Mouse (Mus musculus) spleen, adult 2 months (tissue): Measurements from ENCODE around the gene Surf4. TPM values are rescaled to one million over a fixed set of nuclear protein-coding genes. Genes with fewer than 3 reads are reported as not detected.
"Not testable (repeated sequence)": the region's sequence is repeated elsewhere in the genome, so short reads cannot be mapped to it uniquely, and the experiment has no call there.

Experiments
- DNase-seq, 2 experiments: peaks; one replicate each; pipeline versions ENCODE4 v3.0.0 to v3.0.0-alpha.2; 2012 to 2021; ENCODE audit warnings: low spot score in 2 of 2, low read depth in 1 of 2
- H3K27ac ChIP-seq: fragments of 200-500 bp; 2 replicates; pipeline ENCODE4 v1.5.1; 2012; ENCODE audit warnings: low read length, inconsistent platforms; ENCODE audit not compliant: insufficient read depth
- H3K27me3 ChIP-seq: fragments of 200-500 bp; 2 replicates; pipeline ENCODE4 v1.6.1; 2012; ENCODE audit warnings: mild to moderate bottlenecking, moderate library complexity, low read length, inconsistent platforms; ENCODE audit not compliant: control insufficient read depth, insufficient read depth
- H3K36me3 ChIP-seq: fragments of 200-500 bp; 2 replicates; pipeline ENCODE4 v1.6.1; 2012; ENCODE audit warnings: mild to moderate bottlenecking, low read length, inconsistent platforms; ENCODE audit not compliant: control insufficient read depth, insufficient read depth
- H3K4me1 ChIP-seq: fragments of 200-500 bp; 2 replicates; pipeline ENCODE4 v1.6.1; 2011; ENCODE audit warnings: inconsistent platforms; ENCODE audit not compliant: control insufficient read depth, insufficient read depth, insufficient read length
- H3K4me3 ChIP-seq: fragments of 200-500 bp; 2 replicates; pipeline ENCODE4 v1.5.1; 2011; ENCODE audit warnings: mild to moderate bottlenecking, inconsistent platforms; ENCODE audit not compliant: insufficient read depth, insufficient read length; ENCODE audit errors: extremely low read depth
- CTCF ChIP-seq: fragments of 200-500 bp; IDR thresholded peaks from 2 replicates; pipeline ENCODE4 v1.5.1; 2011; ENCODE audit warnings: mild to moderate bottlenecking, inconsistent platforms; ENCODE audit not compliant: insufficient read depth, insufficient read length, insufficient replicate concordance; ENCODE audit errors: extremely low read depth
- POLR2A ChIP-seq: fragments of 200-500 bp; IDR thresholded peaks from 2 replicates; pipeline ENCODE4 v1.6.1; 2011; ENCODE audit warnings: low read depth, low read length, inconsistent platforms
- WGBS: fragments of 180-500 bp; shearing (Covaris S2); methylation state at CpG from one replicate; pipeline ENCODE4 v1.1.7; 2018; 5-methylcytosine and 5-hydroxymethylcytosine counted together
- polyA plus RNA-seq: library from polyadenylated mRNA; depleted of rRNA; stranded (reverse); fragments of >200 nt; gene quantifications from 2 replicates; pipeline ENCODE4 v1.2.3, GENCODE M21; 2012

The Surf4 gene
- polyA plus RNA-seq, 1 experiment: 141 TPM

- Histone ChIP-seq H3K27ac (peak within 1 kb of the TSS; percentile 74), H3K4me3 (peak within 1 kb of the TSS; percentile 75), H3K27me3 (no peaks in the 10 kb centered on the region), H3K36me3 (peaks cover 19% of the 10 kb centered on the region), H3K4me1 (peaks cover 7% of the 10 kb centered on the region; the same call in 1 of the 2 replicates)
- no peak for TF ChIP-seq CTCF
- TF ChIP-seq POLR2A: peak; percentile 22; the same call in 1 of the 2 replicates
- DNase-seq: peak; percentile 88 to 97
- WGBS: under 1% methylated on average over 41 of the region's 41 CpGs
These were observed 31.1 kb downstream of the Surf4 start, which contains the start of gene Surf6 for GRCm38 (mm10) chr2:26902467-26903220. TSS of gene Surf6 (minus strand) at chr2:26902879.

DNA sequence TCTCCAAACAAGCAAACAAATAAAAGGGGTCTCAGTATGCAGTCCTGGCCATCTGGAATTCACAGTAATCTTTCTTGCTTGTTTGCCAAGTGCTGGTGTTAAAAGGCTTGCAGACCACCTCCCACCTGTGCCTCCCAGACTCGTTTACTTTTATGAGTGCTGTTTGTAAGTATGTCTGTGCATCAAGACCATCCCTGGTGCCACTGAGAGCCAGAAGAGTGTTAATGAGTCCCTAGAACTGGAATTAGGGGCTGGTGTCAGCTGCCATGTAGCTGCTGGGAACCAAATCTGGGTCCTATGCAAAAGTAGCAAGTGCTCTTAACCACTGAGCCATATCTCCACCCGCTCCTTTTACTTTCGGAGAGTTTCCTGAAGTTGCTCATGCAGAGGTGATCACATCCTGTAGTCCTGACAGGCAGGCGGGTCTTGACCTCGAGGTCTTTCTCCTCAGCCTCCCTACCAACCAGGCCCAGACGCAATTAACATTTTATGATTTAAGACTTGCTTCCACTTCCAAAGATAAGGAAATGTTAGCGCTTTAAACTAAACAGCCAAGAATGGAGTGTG lies 31.8 kb downstream of the Surf4 start:
- WGBS: 4% methylated on average over 7 of the region's 7 CpGs
- DNase-seq: no peak
- Histone ChIP-seq H3K4me3 (peak overlapping the region; percentile 75; the same call in 1 of the 2 replicates), H3K27me3 (no peaks in the 10 kb centered on the region), H3K36me3 (peaks cover 22% of the 10 kb centered on the region), H3K27ac (no peak overlapping the region; the same call in 1 of the 2 replicates), H3K4me1 (peaks cover 7% of the 10 kb centered on the region; the same call in 1 of the 2 replicates)
- no peak for TF ChIP-seq POLR2A
- no peak for TF ChIP-seq CTCF

DNA sequence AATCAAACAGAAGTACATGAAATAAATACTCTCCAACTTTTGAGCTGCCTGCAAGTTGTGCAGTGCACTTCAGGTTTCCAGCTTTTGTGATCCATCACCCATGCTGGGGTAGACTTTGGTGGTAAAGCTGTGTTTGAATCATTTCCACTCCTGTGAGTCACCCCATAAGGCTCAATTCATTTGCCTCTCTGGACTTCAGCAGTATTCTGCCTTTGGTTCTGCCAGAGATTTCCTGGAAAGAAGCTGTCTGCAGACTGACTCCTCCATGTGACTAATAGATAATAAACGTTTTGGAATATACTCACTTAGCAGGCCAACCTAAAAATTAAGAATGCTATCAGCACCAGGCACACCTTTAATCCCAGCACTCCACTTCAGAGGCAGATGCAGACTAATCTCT lies 33.0 kb downstream of the Surf4 start:
- DNase-seq: no peak
- Histone ChIP-seq H3K27ac (no peak overlapping the region), H3K27me3 (no peaks in the 10 kb centered on the region), H3K36me3 (peaks cover 23% of the 10 kb centered on the region), H3K4me3 (no peak overlapping the region), H3K4me1 (peaks cover 7% of the 10 kb centered on the region; the same call in 1 of the 2 replicates)
- TF ChIP-seq POLR2A (no peak), CTCF (no peak)
- WGBS: 53% methylated on average over 1 of the region's 1 CpGs

GRCm38 (mm10) chr2:26895898-26896297 lies 37.8 kb downstream of the Surf4 start:
- Histone ChIP-seq H3K36me3 (peaks cover 49% of the 10 kb centered on the region), H3K27ac (no peak overlapping the region), H3K4me1 (no peaks in the 10 kb centered on the region), H3K27me3 (no peaks in the 10 kb centered on the region), H3K4me3 (no peak overlapping the region)
- no peak for DNase-seq
- no peak for TF ChIP-seq CTCF
- TF ChIP-seq POLR2A: no peak
- 87% methylated on average over 4 of the region's 4 CpGs for WGBS

GRCm38 (mm10) chr2:26886170-26886569 lies 47.6 kb downstream of the Surf4 start:
- H3K4me3 ChIP-seq, DNase-seq, H3K4me1 ChIP-seq, H3K27me3 ChIP-seq, H3K36me3 ChIP-seq, H3K27ac ChIP-seq: not testable (repeated sequence)
- 84% methylated on average over 4 of the region's 4 CpGs for WGBS

DNA sequence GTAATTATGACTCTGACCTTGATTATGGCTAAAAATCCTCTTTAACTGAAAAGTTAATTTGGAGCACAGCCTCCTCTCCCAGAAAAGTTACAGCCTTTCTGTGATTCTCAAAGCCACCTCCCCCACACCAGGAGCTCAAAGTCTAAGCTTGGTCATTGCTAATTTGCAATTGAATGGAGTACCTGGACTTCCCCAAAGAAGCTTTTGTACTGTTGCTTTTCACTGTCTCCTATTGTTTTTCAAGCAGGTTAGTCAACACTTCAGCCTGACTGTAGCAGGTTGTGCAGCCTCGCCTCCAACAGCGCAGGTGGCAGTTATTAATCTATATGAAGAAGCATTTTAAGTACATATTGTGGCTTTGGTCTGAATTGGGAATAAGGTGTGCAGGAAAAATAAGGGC lies 48.2 kb downstream of the Surf4 start:
- not testable (repeated sequence) for H3K4me1 ChIP-seq, H3K36me3 ChIP-seq, H3K4me3 ChIP-seq, H3K27ac ChIP-seq, H3K27me3 ChIP-seq, DNase-seq
- 96% methylated on average over 2 of the region's 2 CpGs for WGBS

DNA sequence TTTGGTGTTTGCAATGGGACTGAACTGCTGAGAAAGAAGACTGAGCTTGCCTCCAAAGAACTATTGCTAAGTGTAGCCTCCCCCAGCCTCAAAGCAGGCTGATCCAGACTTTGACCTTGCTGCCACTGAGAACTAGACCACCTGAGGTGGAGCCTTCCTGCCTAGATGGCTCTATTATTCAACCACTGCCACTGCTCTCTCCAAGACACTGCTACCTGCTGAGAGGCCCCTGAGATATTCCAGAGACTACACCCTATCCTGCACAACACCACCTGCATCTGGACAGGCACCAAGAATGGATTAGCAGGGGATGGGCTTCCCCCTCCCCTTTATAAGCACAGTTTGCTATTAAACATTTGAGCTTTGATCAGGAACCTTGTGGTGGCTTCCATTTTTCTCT lies 55.2 kb downstream of the Surf4 start:
- TF ChIP-seq CTCF: no peak
- no peak for TF ChIP-seq POLR2A

More for the DNA sequence above, 55.2 kb downstream of the Surf4 start:
- Histone ChIP-seq H3K27me3 (no peaks in the 10 kb centered on the region; the same call in 1 of the 2 replicates), H3K4me1 (no peaks in the 10 kb centered on the region), H3K36me3 (no peaks in the 10 kb centered on the region), H3K4me3 (no peak overlapping the region), H3K27ac (no peak overlapping the region)
- no peak for DNase-seq
